ENCODE assay signal across 8 mouse cellular contexts in the genomic region with DNA sequence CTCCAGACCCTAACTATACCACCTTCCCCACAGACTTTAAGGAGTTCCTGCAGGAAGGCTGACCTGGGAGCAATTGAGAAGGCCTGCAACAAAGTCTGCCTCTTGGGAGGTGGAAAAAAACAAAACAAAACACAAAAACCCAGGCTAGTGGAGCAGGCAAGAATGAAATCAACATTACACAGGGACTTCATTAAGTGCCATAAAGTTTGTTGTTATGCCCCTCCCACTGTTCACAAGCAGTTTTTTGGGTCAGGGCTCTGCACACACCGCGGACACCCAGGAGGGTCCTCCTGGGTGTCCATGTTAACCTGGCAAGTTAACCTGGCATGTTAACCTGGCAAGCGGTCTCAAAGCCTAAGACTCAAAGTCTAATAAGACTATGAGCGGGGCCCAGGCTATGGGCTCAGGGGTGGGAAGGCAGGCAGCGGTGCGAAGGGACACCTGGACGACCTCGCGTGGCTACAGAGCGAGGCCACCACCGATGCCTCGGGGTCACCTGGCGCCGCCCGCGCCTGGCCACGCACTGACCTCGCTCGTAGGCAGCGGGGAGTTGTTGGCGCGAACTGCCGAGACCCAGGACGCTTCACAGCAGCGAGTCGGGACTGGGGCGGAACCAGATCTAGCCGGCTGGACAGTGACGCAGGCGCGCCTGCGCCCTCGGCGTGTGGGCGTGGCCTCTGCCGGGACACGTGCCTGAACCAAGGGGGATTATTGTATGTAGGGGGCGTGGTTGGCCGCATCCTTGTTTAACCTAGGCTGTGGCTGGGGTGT. TPM values are rescaled to one million over a fixed set of nuclear protein-coding genes. Genes with fewer than 3 reads are reported as not detected.
DNase-seq lines count a peak whose midpoint lies in the region; ATAC-seq lines count a peak whose summit lies in the region.

No protein-coding gene starts in this region.

- ATAC-seq in hindbrain, embryonic 15.5 days (ENCODE audit: low FRiP score, low read depth) = peak; percentile 94

- WGBS in hindbrain, embryonic 15.5 days = 2% methylated on average over 39 of the region's 39 CpGs

- H3K27me3 ChIP-seq in hindbrain, embryonic 15.5 days = no peaks in the 10 kb centered on the region

- H3K4me3 ChIP-seq in hindbrain, embryonic 15.5 days = peak overlapping the region; percentile 81

- H3K4me2 ChIP-seq in hindbrain, embryonic 15.5 days = peak overlapping the region; percentile 87

- no peaks in the 10 kb centered on the region for H3K9me3 ChIP-seq in hindbrain, embryonic 15.5 days

- H3K4me1 ChIP-seq in hindbrain, embryonic 15.5 days (replicated peaks) = peaks cover 31% of the 10 kb centered on the region

- no peaks in the 10 kb centered on the region for H3K36me3 ChIP-seq in hindbrain, embryonic 15.5 days

- peak; percentile 98 for DNase-seq in ZHBTc4 (ENCODE audit: low read depth, low spot score)
- DNase-seq in cerebellum, postnatal 36 days = peak; percentile 78 to 84
- DNase-seq in frontal cortex, postnatal 36 days (ENCODE audit: low spot score in 2 of 2) = peak; percentile 79 to 83
- peak; percentile 84 to 90 for DNase-seq in left cerebral cortex, adult 18-20 months (ENCODE audit: low spot score in 2 of 2)
- peak; percentile 96 to 97 for DNase-seq in lung, postnatal 4 days
- DNase-seq in retina, postnatal 1 day = peak; percentile 94
- peak; percentile 86 to 91 for DNase-seq in urinary bladder, adult 18-20 months (ENCODE audit: low spot score in 2 of 2)

- H3K27ac ChIP-seq in hindbrain, embryonic 15.5 days (replicated peaks) = peak overlapping the region; percentile 90

- peak overlapping the region; percentile 95 for H3K9ac ChIP-seq in hindbrain, embryonic 15.5 days

RNA-seq across cellular contexts. Expression of a gene that starts 5.7 kb away (rescaled TPM):
- 2.6 and 2.9 TPM in 2 replicates for polyA plus RNA-seq in hindbrain, embryonic 15.5 days (2015; fragmentation: Nextera tagmentation; extraction: Ambion mirVana)
- total RNA-seq in left cerebral cortex, adult 18-20 months (2021) = 10 to 100 TPM; 10.6 to 13.0 TPM

RNA-seq across cellular contexts. Expression of a gene that starts 19.4 kb away (rescaled TPM):
- polyA plus RNA-seq in hindbrain, embryonic 15.5 days (2015; fragmentation: Nextera tagmentation; extraction: Ambion mirVana) = not detected in 2 replicates
- total RNA-seq in left cerebral cortex, adult 18-20 months (2021) = not detected

RNA-seq across cellular contexts. Expression of a gene that starts 20.6 kb away (rescaled TPM):
- 91.9 and 98.8 TPM in 2 replicates for polyA plus RNA-seq in hindbrain, embryonic 15.5 days (2015; fragmentation: Nextera tagmentation; extraction: Ambion mirVana)
- total RNA-seq in left cerebral cortex, adult 18-20 months (2021) = 10 to 100 TPM; 66.8 to 67.7 TPM

RNA-seq across cellular contexts. Expression of a gene that starts 33.3 kb away (rescaled TPM):
- 0.22 and 0.43 TPM in 2 replicates for polyA plus RNA-seq in hindbrain, embryonic 15.5 days (2015; fragmentation: Nextera tagmentation; extraction: Ambion mirVana)
- total RNA-seq in left cerebral cortex, adult 18-20 months (2021) = under 1 TPM in 1 of 2 experiments, not detected in 1; 0.33 TPM

RNA-seq across cellular contexts. Expression of a gene that starts 46.4 kb away (rescaled TPM):
- polyA plus RNA-seq in hindbrain, embryonic 15.5 days (2015; fragmentation: Nextera tagmentation; extraction: Ambion mirVana) = 124 and 132 TPM in 2 replicates
- total RNA-seq in left cerebral cortex, adult 18-20 months (2021) = 100 to 1,000 TPM; 229 to 237 TPM

Comparison
In these comparisons a context has a peak if more than half of its experiments do, and no peak if none do; other contexts are left out.
1. Peak in every context shown above with its lines: DNase-seq, ATAC-seq, H3K4me3 ChIP-seq and H3K27ac ChIP-seq.